Comparison of ENCODE assay signal across 9 mouse cellular contexts in the genomic region with DNA sequence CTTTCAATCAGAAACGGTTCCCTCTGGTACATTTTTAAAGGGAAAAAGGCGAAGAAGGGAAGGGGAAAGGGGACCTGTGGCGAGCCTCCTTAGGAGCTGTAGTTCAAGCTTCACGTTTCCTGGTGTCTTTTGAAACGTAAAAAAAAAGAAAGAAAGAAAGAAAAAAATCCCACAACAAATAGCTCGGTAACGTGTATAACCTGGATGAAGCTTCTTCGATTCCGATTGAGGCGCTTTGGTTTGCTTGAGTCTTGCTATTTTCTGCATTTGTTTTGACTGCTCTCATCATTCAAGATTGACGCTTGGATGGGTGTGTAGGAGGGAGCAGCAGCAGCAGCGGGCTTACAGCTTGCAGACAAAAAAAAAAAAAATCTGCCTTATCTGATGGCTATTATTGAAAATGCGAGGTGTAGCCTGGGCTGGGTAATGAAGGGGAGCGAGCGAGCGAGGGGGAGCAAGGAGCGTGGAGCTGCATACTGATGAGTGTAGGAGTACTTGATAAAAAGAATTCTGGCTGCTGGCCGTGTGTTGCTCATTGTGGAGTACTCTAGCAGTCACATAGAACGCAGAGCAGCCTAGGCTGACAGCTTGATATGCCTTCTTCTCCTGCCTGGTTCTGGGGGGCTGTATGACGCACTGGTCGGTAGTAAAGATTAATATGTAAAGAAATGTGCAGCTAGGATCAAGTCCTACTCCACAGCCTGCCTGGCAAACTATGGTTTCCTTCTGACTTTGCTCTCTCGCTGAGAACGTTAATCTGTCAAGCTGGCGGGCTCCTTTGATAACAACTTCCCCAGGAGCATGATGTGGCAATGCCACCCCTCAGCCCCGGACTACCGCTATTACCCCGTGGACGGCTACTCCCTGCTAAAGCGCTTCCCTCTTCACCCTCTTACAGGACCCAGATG.
DNase-seq lines count a peak whose midpoint lies in the region; ATAC-seq lines count a peak whose summit lies in the region.
"Had no signal": no experiment of that assay in that cellular context is flagged by ENCODE, and none has a peak within 500 bp of the region (broad histone marks: within the 10 kb centered on the region; RNA-seq: fewer than 3 reads in every experiment).

No protein-coding gene starts in this region.

- peak overlapping the region; percentile 35 for H3K4me2 ChIP-seq in liver, embryonic 11.5 days

- WGBS in liver, embryonic 11.5 days = 42% methylated on average over 29 of the region's 29 CpGs

- no peaks in the 10 kb centered on the region for H3K9me3 ChIP-seq in liver, embryonic 11.5 days (ENCODE audit: control insufficient read depth, low read length)

- no peak overlapping the region for H3K4me3 ChIP-seq in liver, embryonic 11.5 days (ENCODE audit: low read depth, low read length)

- H3K27me3 ChIP-seq in liver, embryonic 11.5 days (replicated peaks; ENCODE audit: control insufficient read depth, insufficient read depth, low read length) = no peaks in the 10 kb centered on the region

- no peaks in the 10 kb centered on the region for H3K4me1 ChIP-seq in liver, embryonic 11.5 days (replicated peaks; ENCODE audit: control insufficient read depth, insufficient read depth, low read length)

- H3K36me3 ChIP-seq in liver, embryonic 11.5 days (ENCODE audit: control insufficient read depth, insufficient read depth, low read length) = no peaks in the 10 kb centered on the region

- ATAC-seq in liver, embryonic 11.5 days (replicated peaks; ENCODE audit: low FRiP score) = peak; percentile 43; the same call in 1 of the 2 replicates

- DNase-seq in brain, embryonic 18.5 days (ENCODE audit: low read depth, low spot score) = peak; percentile 72
- DNase-seq in cerebellum, postnatal 14 days = peak; percentile 53 to 59
- peak; percentile 50 to 57 for DNase-seq in frontal cortex, postnatal 25 days (ENCODE audit: low spot score in 2 of 2)
- peak; percentile 57 to 68 for DNase-seq in kidney, postnatal 4 days
- no peak for DNase-seq in liver, embryonic 11.5 days (ENCODE audit: low spot score)
- peak; percentile 63 for DNase-seq in right cerebral cortex, postnatal 4 days
- DNase-seq in adrenal gland, postnatal 14 days = no peak
- DNase-seq in spleen, postnatal 10 days (ENCODE audit: low spot score in 2 of 2) = no peak

- H3K9ac ChIP-seq in liver, embryonic 11.5 days (ENCODE audit: low read depth, low read length) = no peak overlapping the region
- H3K9ac ChIP-seq: liver, embryonic 14.5 days had no signal

- no peak overlapping the region for H3K27ac ChIP-seq in liver, embryonic 11.5 days (ENCODE audit: low read depth, low read length)
- H3K27ac ChIP-seq: liver, embryonic 14.5 days had no signal

Comparison
In these comparisons a context has a peak if more than half of its experiments do, and no peak if none do; other contexts are left out.
1. DNase-seq: peak in brain, embryonic 18.5 days (single experiment), cerebellum, postnatal 14 days (2 of 2), frontal cortex, postnatal 25 days (2 of 2), kidney, postnatal 4 days (2 of 2) and right cerebral cortex, postnatal 4 days (single experiment); none in liver, embryonic 11.5 days (single experiment), adrenal gland, postnatal 14 days (single experiment) and spleen, postnatal 10 days (0 of 2).